Mouse (Mus musculus) heart, postnatal 0 days (tissue): ENCODE results near the gene Plch2. TPM values are rescaled to one million over a fixed set of nuclear protein-coding genes. Genes with fewer than 3 reads are reported as not detected.

ENCODE experiments used
- ATAC-seq: fragments of 200-750 bp; cut with Nextera tagmentation; 2 replicates; pipeline ENCODE4 v1.8.0; 2017; ENCODE audit warnings: low read depth, moderate number of reproducible peaks, moderate library complexity; ENCODE audit not compliant: insufficient read depth
- DNase-seq: peaks from one replicate; pipeline ENCODE4 v3.0.0-alpha.2; 2016; ENCODE audit warnings: low spot score
- H3K27ac ChIP-seq: fragments of 300-500 bp; sonication (generic); 2 replicates; pipeline ENCODE4 v1.5.1; 2014; ENCODE audit warnings: low read depth, mild to moderate bottlenecking
- H3K27me3 ChIP-seq: fragments of 300-500 bp; sonication (generic); 2 replicates; pipeline ENCODE4 v1.6.1; 2014; ENCODE audit warnings: low read length, mixed read lengths; ENCODE audit not compliant: control insufficient read depth, insufficient read depth
- H3K36me3 ChIP-seq: fragments of 300-500 bp; sonication (generic); replicated peaks from 2 replicates; pipeline ENCODE4 v1.6.1; 2014; ENCODE audit warnings: low read length, mixed read lengths; ENCODE audit not compliant: control insufficient read depth, insufficient read depth
- H3K4me1 ChIP-seq: fragments of 300-500 bp; sonication (generic); 2 replicates; pipeline ENCODE4 v1.6.1; 2014; ENCODE audit warnings: antibody characterized with exemption; ENCODE audit not compliant: control insufficient read depth, insufficient read depth
- H3K4me2 ChIP-seq: fragments of 300-500 bp; sonication (generic); 2 replicates; pipeline ENCODE4 v1.6.1; 2014; ENCODE audit warnings: low read depth, mild to moderate bottlenecking, low read length, moderate library complexity
- H3K4me3 ChIP-seq: fragments of 300-500 bp; sonication (generic); 2 replicates; pipeline ENCODE4 v1.5.1; 2014; ENCODE audit warnings: low read depth, low read length
- H3K9ac ChIP-seq: fragments of 300-500 bp; sonication (generic); replicated peaks from 2 replicates; pipeline ENCODE4 v1.6.1; 2014; ENCODE audit warnings: low read depth, low read length, mixed read lengths
- H3K9me3 ChIP-seq: fragments of 300-500 bp; sonication (generic); replicated peaks from 2 replicates; pipeline ENCODE4 v1.6.1; 2016; ENCODE audit warnings: low read length; ENCODE audit not compliant: control insufficient read depth
- CTCF ChIP-seq: IDR thresholded peaks from 2 replicates; pipeline ENCODE4 v1.5.1; 2016; ENCODE audit warnings: antibody characterized with exemption, control low read depth, low read depth
- EP300 ChIP-seq: IDR thresholded peaks from 2 replicates; pipeline ENCODE4 v1.6.1; 2016; ENCODE audit warnings: antibody characterized with exemption, low read depth
- WGBS: fragments of 180-500 bp; shearing (Covaris S2); extraction: QIAGEN DNeasy Blood & Tissue Kit; methylation state at CpG from one replicate; pipeline ENCODE4 v1.1.7; 2014; 5-methylcytosine and 5-hydroxymethylcytosine counted together
- polyA plus RNA-seq: library from polyadenylated mRNA; unstranded; fragments of >200 nt; fragmentation: Nextera tagmentation; extraction: Ambion mirVana; gene quantifications from 2 replicates; pipeline ENCODE4 v1.2.1, GENCODE M21; 2015
- total RNA-seq: library from RNA; depleted of rRNA; stranded (reverse); fragments of >200 nt; gene quantifications from 2 replicates; pipeline ENCODE4 v1.2.3, GENCODE M21; 2014; ENCODE audit warnings: low replicate concordance; rRNA removed

The Plch2 gene
- total RNA-seq (0.15 TPM in 1 of 2 replicates, not detected in the other), polyA plus RNA-seq (0.05 and 0.30 TPM in 2 replicates)

GRCm38 (mm10) chr4:155056724-155057123 is at the start of gene Plch2:
Plch2 (minus strand) TSS chr4:155056784.
- TF ChIP-seq EP300, result no peak
- TF ChIP-seq CTCF, result no peak
- Histone ChIP-seq H3K27me3 (0 out of 2 replicates have a peak, but pooled peaks cover 4% of the 10 kb centered on the region), H3K4me2 (no peak within 1 kb of the TSS), H3K27ac (no peak within 1 kb of the TSS), H3K4me1 (no peaks in the 10 kb centered on the region; the same call in 1 of the 2 replicates), H3K9ac (no peak within 1 kb of the TSS), H3K9me3 (no peaks in the 10 kb centered on the region), H3K4me3 (no peak within 1 kb of the TSS), H3K36me3 (no peaks in the 10 kb centered on the region)
- ATAC-seq (no peak), DNase-seq (no peak)
- WGBS, result 58% methylated on average over 10 of the region's 10 CpGs

- no peaks in the 10 kb centered on the region for H3K36me3 ChIP-seq
- DNase-seq, result no peak
Observed at GRCm38 (mm10) chr4:155098572-155098971, 42.0 kb upstream of the Plch2 start.

GRCm38 (mm10) chr4:155097452-155097851 is 40.9 kb upstream of the Plch2 start:
- 0 out of 2 replicates have a peak, but pooled peaks cover 3% of the 10 kb centered on the region for H3K4me1 ChIP-seq
- WGBS, result 82% methylated on average over 6 of the region's 6 CpGs
- TF ChIP-seq CTCF (no peak), EP300 (no peak)
- H3K27ac ChIP-seq, result no peak overlapping the region
- no peak overlapping the region for H3K4me2 ChIP-seq
- H3K9ac ChIP-seq, result no peak overlapping the region
- H3K9me3 ChIP-seq, result no peaks in the 10 kb centered on the region
- ATAC-seq (no peak), DNase-seq (no peak)
- no peak overlapping the region for H3K4me3 ChIP-seq
- H3K36me3 ChIP-seq, result no peaks in the 10 kb centered on the region
- H3K27me3 ChIP-seq, result no peaks in the 10 kb centered on the region

More at GRCm38 (mm10) chr4:155098572-155098971, 42.0 kb upstream of the Plch2 start:
- Histone ChIP-seq H3K4me3 (no peak overlapping the region), H3K27ac (no peak overlapping the region), H3K4me1 (0 out of 2 replicates have a peak, but pooled peaks cover 3% of the 10 kb centered on the region), H3K9me3 (no peaks in the 10 kb centered on the region), H3K4me2 (no peak overlapping the region), H3K27me3 (no peaks in the 10 kb centered on the region), H3K9ac (no peak overlapping the region)
- TF ChIP-seq EP300 (no peak), CTCF (no peak)
- WGBS, result 46% methylated on average over 4 of the region's 4 CpGs
- no peak for ATAC-seq

- no peak overlapping the region for H3K4me2 ChIP-seq
- WGBS, result 89% methylated on average over 8 of the region's 8 CpGs
- 0 out of 2 replicates have a peak, but pooled peaks cover 3% of the 10 kb centered on the region for H3K4me1 ChIP-seq
- H3K27ac ChIP-seq, result no peak overlapping the region
- no peaks in the 10 kb centered on the region for H3K27me3 ChIP-seq
- no peak overlapping the region for H3K9ac ChIP-seq
- no peaks in the 10 kb centered on the region for H3K36me3 ChIP-seq
- DNase-seq, result no peak
- no peak overlapping the region for H3K4me3 ChIP-seq
- TF ChIP-seq CTCF, result no peak
- no peaks in the 10 kb centered on the region for H3K9me3 ChIP-seq
- no peak for ATAC-seq
Observed at GRCm38 (mm10) chr4:155095967-155096366, 39.4 kb upstream of the Plch2 start.

- H3K9ac ChIP-seq, result no peak overlapping the region
- H3K9me3 ChIP-seq, result no peaks in the 10 kb centered on the region
- H3K27me3 ChIP-seq, result no peaks in the 10 kb centered on the region
- H3K4me1 ChIP-seq, result 0 out of 2 replicates have a peak, but pooled peaks cover 3% of the 10 kb centered on the region
- H3K4me3 ChIP-seq, result no peak overlapping the region
- no peaks in the 10 kb centered on the region for H3K36me3 ChIP-seq
- peak; percentile 76 for ATAC-seq
- peak; percentile 84 for DNase-seq
- TF ChIP-seq CTCF (peak; percentile 99), EP300 (no peak)
- H3K4me2 ChIP-seq, result no peak overlapping the region
- no peak overlapping the region; the same call in 1 of the 2 replicates for H3K27ac ChIP-seq
- 41% methylated on average over 8 of the region's 8 CpGs for WGBS
Observed at GRCm38 (mm10) chr4:155095238-155095900, 38.8 kb upstream of the Plch2 start.
